ENCODE assay signal across 13 mouse cellular contexts in the genomic region with DNA sequence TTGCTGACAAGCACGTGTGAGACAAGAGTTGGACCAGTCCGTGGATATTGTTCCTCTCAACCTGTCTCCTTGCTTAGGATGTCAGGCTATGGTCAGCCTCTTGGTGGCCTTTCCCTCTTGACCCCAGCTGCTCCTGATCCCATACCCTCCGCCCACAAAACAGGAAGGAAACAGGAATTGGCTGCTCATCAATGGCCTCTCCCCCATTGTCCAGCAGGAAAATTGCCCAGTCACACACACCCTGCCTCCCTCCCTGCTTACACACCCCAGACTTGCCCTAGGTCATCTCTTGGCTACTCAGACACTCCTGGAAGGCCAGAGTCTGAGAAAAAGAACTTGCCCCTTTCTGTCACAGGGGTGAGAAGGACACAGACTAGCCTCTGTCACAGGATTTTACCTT. TPM values are rescaled to one million over a fixed set of nuclear protein-coding genes. Genes with fewer than 3 reads are reported as not detected.
DNase-seq lines count a peak whose midpoint lies in the region; ATAC-seq and TF ChIP-seq lines count a peak whose summit lies in the region.
"Had no signal": no experiment of that assay in that cellular context is flagged by ENCODE, and none has a peak within 500 bp of the region (broad histone marks: within the 10 kb centered on the region; RNA-seq: fewer than 3 reads in every experiment).

No protein-coding gene starts in this region.

- no peak overlapping the region for H3K9ac ChIP-seq in kidney, embryonic 14.5 days (ENCODE audit: low read depth, low read length)
- H3K9ac ChIP-seq: forebrain, embryonic 12.5 days; limb, embryonic 12.5 days; midbrain, embryonic 12.5 days had no signal

- H3K36me3 ChIP-seq in kidney, embryonic 14.5 days (ENCODE audit: control insufficient read depth, insufficient read depth, low read length) = no peaks in the 10 kb centered on the region
- H3K36me3 ChIP-seq in embryonic facial prominence, embryonic 10.5 days (replicated peaks) = no peaks in the 10 kb centered on the region
- no peaks in the 10 kb centered on the region for H3K36me3 ChIP-seq in kidney, adult 2 months (ENCODE audit: control insufficient read depth, insufficient read depth, low read length)
- H3K36me3 ChIP-seq: forebrain, embryonic 12.5 days; limb, embryonic 12.5 days; midbrain, embryonic 12.5 days had no signal

- no peak for TF ChIP-seq CTCF in kidney, adult 2 months (conservative IDR thresholded peaks at IDR 0.05; ENCODE audit: insufficient read depth, insufficient read length, low read depth, low read length)

- no peaks in the 10 kb centered on the region for H3K9me3 ChIP-seq in kidney, embryonic 14.5 days (ENCODE audit: control insufficient read depth, low read length)
- H3K9me3 ChIP-seq in embryonic facial prominence, embryonic 10.5 days = no peaks in the 10 kb centered on the region
- H3K9me3 ChIP-seq: forebrain, embryonic 12.5 days; limb, embryonic 12.5 days; midbrain, embryonic 12.5 days had no signal

- no peak overlapping the region for H3K4me2 ChIP-seq in kidney, embryonic 14.5 days (replicated peaks; ENCODE audit: low read depth, low read length)
- H3K4me2 ChIP-seq: forebrain, embryonic 12.5 days; limb, embryonic 12.5 days; midbrain, embryonic 12.5 days had no signal

- no peak overlapping the region for H3K27ac ChIP-seq in kidney, embryonic 14.5 days (ENCODE audit: low read depth, low read length)
- H3K27ac ChIP-seq in embryonic facial prominence, embryonic 10.5 days (replicated peaks) = peak overlapping the region; percentile 63
- H3K27ac ChIP-seq in kidney, adult 2 months (ENCODE audit: insufficient read depth, low read depth, low read length) = no peak overlapping the region
- H3K27ac ChIP-seq: forebrain, embryonic 12.5 days; kidney, postnatal 0 days; limb, embryonic 12.5 days; midbrain, embryonic 12.5 days had no signal

- H3K27me3 ChIP-seq in kidney, embryonic 14.5 days (ENCODE audit: control insufficient read depth, insufficient read depth, low read length) = no peaks in the 10 kb centered on the region
- no peaks in the 10 kb centered on the region for H3K27me3 ChIP-seq in embryonic facial prominence, embryonic 10.5 days (replicated peaks; ENCODE audit: low read depth, poor library complexity, severe bottlenecking)
- no peaks in the 10 kb centered on the region for H3K27me3 ChIP-seq in kidney, adult 2 months (replicated peaks; ENCODE audit: control insufficient read depth, insufficient read depth, low read length)
- H3K27me3 ChIP-seq: forebrain, embryonic 12.5 days; limb, embryonic 12.5 days; midbrain, embryonic 12.5 days had no signal

- WGBS in kidney, embryonic 14.5 days = 92% methylated on average over 3 of the region's 3 CpGs
- 72% methylated on average over 3 of the region's 3 CpGs for WGBS in embryonic facial prominence, embryonic 10.5 days
- 86% methylated on average over 3 of the region's 3 CpGs for WGBS in kidney, adult 2 months

- ATAC-seq in kidney, embryonic 14.5 days (ENCODE audit: low FRiP score, low TSS enrichment) = no peak
- no peak for ATAC-seq in erythroid progenitor cell, adult 5-6 weeks (replicated peaks; ENCODE audit: low FRiP score, poor library complexity, severe bottlenecking)

- no peaks in the 10 kb centered on the region for H3K4me1 ChIP-seq in kidney, embryonic 14.5 days (ENCODE audit: control insufficient read depth, insufficient read depth, low read length)
- H3K4me1 ChIP-seq in embryonic facial prominence, embryonic 10.5 days = peaks cover 55% of the 10 kb centered on the region
- no peaks in the 10 kb centered on the region for H3K4me1 ChIP-seq in kidney, adult 2 months (ENCODE audit: control insufficient read depth, insufficient read depth, low read length)

- TF ChIP-seq POLR2A in kidney, adult 2 months (IDR thresholded peaks at IDR 0.05; ENCODE audit: low read depth, low read length) = no peak

- no peak overlapping the region for H3K4me3 ChIP-seq in kidney, embryonic 14.5 days (ENCODE audit: low read length)
- H3K4me3 ChIP-seq in embryonic facial prominence, embryonic 10.5 days = no peak overlapping the region
- H3K4me3 ChIP-seq in kidney, adult 2 months (ENCODE audit: insufficient read depth, low read depth, low read length) = no peak overlapping the region
- H3K4me3 ChIP-seq: forebrain, embryonic 12.5 days; limb, embryonic 12.5 days; midbrain, embryonic 12.5 days had no signal

- peak; percentile 53 for DNase-seq in kidney, adult 11 months
- no peak for DNase-seq in embryonic facial prominence, embryonic 10.5 days (ENCODE audit: low spot score)
- DNase-seq in kidney, adult 2 months = peak; percentile 72
- DNase-seq in lung, postnatal 25 days (ENCODE audit: low spot score) = peak; percentile 36
- DNase-seq in left cerebral cortex, adult 8-10 months (ENCODE audit: low spot score in 2 of 2) = no peak
- DNase-seq in frontal cortex, postnatal 10 days (ENCODE audit: low spot score in 2 of 2) = no peak
- DNase-seq: embryo, embryonic 11 days had no signal

RNA-seq across cellular contexts. Expression of gene Sox4, which starts 22.2 kb away (rescaled TPM):
- polyA plus RNA-seq in kidney, embryonic 14.5 days (2014; fragmentation: Nextera tagmentation; extraction: Ambion mirVana) = 75.1 and 100 TPM in 2 replicates
- 69.6 and 73.2 TPM in 2 replicates for polyA plus RNA-seq in embryonic facial prominence, embryonic 10.5 days (2016; fragmentation: Nextera tagmentation; extraction: Ambion mirVana)
- polyA plus RNA-seq in kidney, adult 2 months (2012; rRNA removed) = 7.8 and 10.0 TPM in 2 replicates
- 10 to 100 TPM; 12.1 to 14.7 (median 13.9) TPM for total RNA-seq in left cerebral cortex, adult 8-10 months (2022)
- total RNA-seq in erythroid progenitor cell, adult 5-6 weeks (2015; ENCODE audit: low replicate concordance) = 4.3 and 8.4 TPM in 2 replicates
- 1.9 and 5.0 TPM in 2 replicates for total RNA-seq in erythroid progenitor cell, adult 5-6 weeks (2017; ENCODE audit: low replicate concordance)

Comparison
In these comparisons a context has a peak if more than half of its experiments do, and no peak if none do; other contexts are left out.
1. DNase-seq: peak in kidney, adult 11 months (single experiment), kidney, adult 2 months (single experiment) and lung, postnatal 25 days (single experiment); none in embryonic facial prominence, embryonic 10.5 days (single experiment), left cerebral cortex, adult 8-10 months (0 of 2) and frontal cortex, postnatal 10 days (0 of 2).